Mouse (Mus musculus): ENCODE data around the gene Neurl4.

GRCm38 (mm10) chr11:69886907-69887635 lies 13.8 kb upstream of the Neurl4 start:
- TF ChIP-seq GATA1 (IDR thresholded peaks at IDR 0.05; ENCODE audit: borderline replicate concordance, low read length) (no peak), FLI1 (IDR thresholded peaks at IDR 0.05; ENCODE audit: low read length) (no peak)
